Mouse (Mus musculus) embryonic fibroblast, embryonic 13.5 days (primary cell): ENCODE results near the gene Rex1bd. TPM values are rescaled to one million over a fixed set of nuclear protein-coding genes. Genes with fewer than 3 reads are reported as not detected.

Experiments
- H3K27ac ChIP-seq: 2 replicates; pipeline ENCODE4 v1.5.1; 2012; ENCODE audit warnings: low read length, control low read depth, inconsistent platforms; ENCODE audit not compliant: insufficient read depth
- H3K4me1 ChIP-seq: 2 replicates; pipeline ENCODE4 v1.6.1; 2011; ENCODE audit warnings: low read length; ENCODE audit not compliant: control insufficient read depth, insufficient read depth
- H3K4me3 ChIP-seq: 2 replicates; pipeline ENCODE4 v1.5.1; 2011; ENCODE audit warnings: mild to moderate bottlenecking, control low read depth, low read length; ENCODE audit not compliant: insufficient read depth
- CTCF ChIP-seq: IDR thresholded peaks from 2 replicates; pipeline ENCODE4 v1.5.1; 2011; ENCODE audit warnings: mild to moderate bottlenecking, control low read depth, low read length, moderate library complexity, borderline replicate concordance; ENCODE audit not compliant: insufficient read depth
- POLR2A ChIP-seq: IDR thresholded peaks from 2 replicates; pipeline ENCODE4 v1.6.1; 2011; ENCODE audit warnings: low read depth, mild to moderate bottlenecking, control low read depth, low read length, moderate library complexity
- polyA plus RNA-seq: library from polyadenylated mRNA; stranded (reverse); fragments of >200 nt; gene quantifications from 2 replicates; pipeline ENCODE4 v1.2.4, GENCODE M21; 2011; ENCODE audit warnings: low read depth; ENCODE audit not compliant: missing spikeins, insufficient read length

The Rex1bd gene
- polyA plus RNA-seq, 1 experiment: 46.6 TPM

GRCm38 (mm10) chr8:70459636-70460035 lies 46.9 kb downstream of the Rex1bd start:
- H3K27ac ChIP-seq: peak overlapping the region; percentile 83
- peaks cover 20% of the 10 kb centered on the region; the same call in 1 of the 2 replicates for H3K4me1 ChIP-seq
- TF ChIP-seq POLR2A (no peak), CTCF (no peak)
- H3K4me3 ChIP-seq: no peak overlapping the region

- H3K4me1 ChIP-seq: peaks cover 20% of the 10 kb centered on the region; the same call in 1 of the 2 replicates
- no peak overlapping the region for H3K4me3 ChIP-seq
- TF ChIP-seq POLR2A: no peak
- no peak for TF ChIP-seq CTCF
- no peak overlapping the region for H3K27ac ChIP-seq
Observed at GRCm38 (mm10) chr8:70458462-70458861, 48.1 kb downstream of the Rex1bd start.

- no peak overlapping the region for H3K4me3 ChIP-seq
- H3K4me1 ChIP-seq: peaks cover 20% of the 10 kb centered on the region; the same call in 1 of the 2 replicates
- H3K27ac ChIP-seq: no peak overlapping the region
- no peak for TF ChIP-seq CTCF
- TF ChIP-seq POLR2A: no peak
Observed at GRCm38 (mm10) chr8:70457882-70458281, 48.7 kb downstream of the Rex1bd start.

DNA sequence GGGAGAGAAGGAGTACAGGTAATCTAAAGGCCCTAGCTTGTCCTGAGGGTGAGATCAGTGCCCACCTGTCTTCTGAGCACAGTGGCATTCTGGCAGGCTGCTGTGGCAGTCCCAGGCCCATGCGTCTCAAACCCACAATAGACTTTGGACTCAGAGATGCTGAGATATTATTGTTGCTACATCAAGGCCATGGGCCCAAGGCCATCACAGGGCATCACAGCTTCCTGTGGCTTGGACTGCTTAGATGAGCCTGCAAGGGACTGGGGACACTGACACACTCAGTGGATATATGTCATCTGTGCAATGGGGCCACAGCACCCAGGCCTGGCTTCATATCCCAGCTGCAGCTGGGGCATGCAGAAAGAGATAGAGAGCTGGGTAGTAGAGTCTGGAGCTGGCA lies 49.6 kb downstream of the Rex1bd start:
- no peak overlapping the region for H3K4me3 ChIP-seq
- H3K4me1 ChIP-seq: peaks cover 14% of the 10 kb centered on the region; the same call in 1 of the 2 replicates

More for the DNA sequence above, 49.6 kb downstream of the Rex1bd start:
- H3K27ac ChIP-seq: no peak overlapping the region
- TF ChIP-seq CTCF (no peak), POLR2A (no peak)

Other genes with a start within 250 kb of the Rex1bd start
- gene Homer3, start 223.9 kb downstream of the Rex1bd start, polyA plus RNA-seq: 42.2 and 54.0 TPM in 2 replicates
- 24.8 and 31.6 TPM in 2 replicates for gene Ddx49, start 204.3 kb downstream of the Rex1bd start, polyA plus RNA-seq
- gene Cope, start 204.2 kb downstream of the Rex1bd start, polyA plus RNA-seq: 129 and 132 TPM in 2 replicates
- gene Cers1, start 191.0 kb downstream of the Rex1bd start, polyA plus RNA-seq: 2.6 and 3.2 TPM in 2 replicates
- not detected in 2 replicates for gene Gdf1, start 176.9 kb downstream of the Rex1bd start, polyA plus RNA-seq
- gene Upf1, start 153.5 kb downstream of the Rex1bd start, polyA plus RNA-seq: 25.6 and 25.8 TPM in 2 replicates
- gene Comp, start 133.2 kb downstream of the Rex1bd start, polyA plus RNA-seq: 1.6 and 1.9 TPM in 2 replicates
- gene Crtc1, start 67.2 kb downstream of the Rex1bd start, polyA plus RNA-seq: 13.7 and 15.6 TPM in 2 replicates
- 21.4 and 31.7 TPM in 2 replicates for gene Klhl26, start 29.8 kb downstream of the Rex1bd start, polyA plus RNA-seq
- gene Tmem59l, start 19.4 kb downstream of the Rex1bd start, polyA plus RNA-seq: 0.58 and 1.5 TPM in 2 replicates
- gene Crlf1, start 13.6 kb downstream of the Rex1bd start, polyA plus RNA-seq: 215 and 351 TPM in 2 replicates
- 547 and 589 TPM in 2 replicates for gene Uba52, start 4.0 kb upstream of the Rex1bd start, polyA plus RNA-seq
- 105 and 110 TPM in 2 replicates for gene Fkbp8, start 21.0 kb upstream of the Rex1bd start, polyA plus RNA-seq
- 35.5 and 37.0 TPM in 2 replicates for gene Kxd1, start 21.2 kb upstream of the Rex1bd start, polyA plus RNA-seq
- gene Ell, start 32.7 kb upstream of the Rex1bd start, polyA plus RNA-seq: 16.1 and 20.4 TPM in 2 replicates
- 17.9 and 18.6 TPM in 2 replicates for gene Isyna1, start 87.6 kb upstream of the Rex1bd start, polyA plus RNA-seq
- gene Ssbp4, start 102.1 kb upstream of the Rex1bd start, polyA plus RNA-seq: 44.7 and 50.7 TPM in 2 replicates
- 0.46 TPM in 1 of 2 replicates, not detected in the other for gene Lrrc25, start 109.4 kb upstream of the Rex1bd start, polyA plus RNA-seq
- gene Gdf15, start 125.7 kb upstream of the Rex1bd start, polyA plus RNA-seq: 3.1 and 4.2 TPM in 2 replicates
- gene Pgpep1, start 153.6 kb upstream of the Rex1bd start, polyA plus RNA-seq: 53.7 and 54.3 TPM in 2 replicates
- gene Lsm4, start 166.5 kb upstream of the Rex1bd start, polyA plus RNA-seq: 54.9 and 60.2 TPM in 2 replicates
- 82.2 and 90.6 TPM in 2 replicates for gene Jund, start 192.2 kb upstream of the Rex1bd start, polyA plus RNA-seq
- gene Iqcn, start 196.7 kb upstream of the Rex1bd start, polyA plus RNA-seq: not detected in 2 replicates
- not detected in 2 replicates for gene Gm3336, start 211.8 kb upstream of the Rex1bd start, polyA plus RNA-seq
- not detected in 2 replicates for gene Pde4c, start 217.0 kb upstream of the Rex1bd start, polyA plus RNA-seq
- 8.6 and 10.2 TPM in 2 replicates for gene Rab3a, start 247.9 kb upstream of the Rex1bd start, polyA plus RNA-seq